ENCODE assay signal across 27 mouse cellular contexts in the genomic region with DNA sequence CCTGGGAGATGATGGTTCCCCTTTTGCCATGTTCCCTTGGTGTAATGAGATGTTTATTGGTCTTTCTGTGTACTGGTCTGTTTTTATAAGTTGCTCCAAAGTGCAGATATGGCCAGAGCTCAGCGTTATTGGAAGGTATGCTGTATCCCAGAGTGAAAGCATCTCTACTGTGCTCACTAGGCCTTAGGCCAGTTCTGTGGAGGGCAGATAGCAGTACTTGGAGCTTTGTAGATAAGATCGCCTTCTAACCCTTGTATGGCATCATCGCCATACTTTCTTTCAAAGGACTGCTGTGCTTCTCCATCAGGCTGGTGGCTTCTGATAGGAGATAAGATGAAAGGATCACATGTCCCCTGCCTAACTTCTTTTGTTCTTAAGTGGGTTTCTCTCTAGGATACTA.
DNase-seq lines count a peak whose midpoint lies in the region; ATAC-seq and TF ChIP-seq lines count a peak whose summit lies in the region.
"Had no signal": no experiment of that assay in that cellular context is flagged by ENCODE, and none has a peak within 500 bp of the region (broad histone marks: within the 10 kb centered on the region; RNA-seq: fewer than 3 reads in every experiment).

No protein-coding gene starts in this region.

- H3K27ac ChIP-seq in liver, embryonic 11.5 days (ENCODE audit: low read depth, low read length), result no peak overlapping the region
- no peak overlapping the region for H3K27ac ChIP-seq in liver, postnatal 0 days (ENCODE audit: low read depth)
- H3K27ac ChIP-seq in midbrain, embryonic 11.5 days (ENCODE audit: low read depth, low read length), result no peak overlapping the region
- no peak overlapping the region for H3K27ac ChIP-seq in midbrain, embryonic 14.5 days (replicated peaks; ENCODE audit: low read depth, low read length)
- H3K27ac ChIP-seq: embryonic facial prominence, embryonic 13.5 days; embryonic facial prominence, embryonic 15.5 days; forebrain, embryonic 10.5 days; forebrain, embryonic 12.5 days had no signal

- DNase-seq in liver, embryonic 11.5 days (ENCODE audit: low spot score), result no peak
- DNase-seq in liver, postnatal 0 days, result no peak
- DNase-seq in midbrain, embryonic 11.5 days (ENCODE audit: low spot score, missing footprints), result peak; percentile 28
- no peak for DNase-seq in midbrain, embryonic 14.5 days
- DNase-seq in cerebellum, postnatal 10 days, result no peak
- DNase-seq: adrenal gland, adult 8-10 months; adrenal gland, postnatal 14 days; adrenal gland, postnatal 36 days; B cell, adult 2 months; cerebellum, adult 11-12 months; cerebellum, adult 2 months; cerebellum, adult 9-10 months; cerebellum, postnatal 14 days; cerebellum, postnatal 36 days; embryo, embryonic 11 days had no signal

- H3K9ac ChIP-seq in liver, embryonic 11.5 days (ENCODE audit: low read depth, low read length), result no peak overlapping the region
- no peak overlapping the region for H3K9ac ChIP-seq in liver, postnatal 0 days (replicated peaks)
- no peak overlapping the region for H3K9ac ChIP-seq in midbrain, embryonic 11.5 days (ENCODE audit: low read length)
- H3K9ac ChIP-seq in midbrain, embryonic 14.5 days (replicated peaks; ENCODE audit: low read length), result no peak overlapping the region
- H3K9ac ChIP-seq: embryonic facial prominence, embryonic 13.5 days; embryonic facial prominence, embryonic 15.5 days; forebrain, embryonic 12.5 days had no signal

- no peak for TF ChIP-seq CTCF in liver, postnatal 0 days (IDR thresholded peaks at IDR 0.05; ENCODE audit: low read depth)

- H3K4me2 ChIP-seq in liver, embryonic 11.5 days, result no peak overlapping the region
- H3K4me2 ChIP-seq in liver, postnatal 0 days (ENCODE audit: low read depth, low read length), result no peak overlapping the region
- H3K4me2 ChIP-seq in midbrain, embryonic 11.5 days, result no peak overlapping the region
- H3K4me2 ChIP-seq in midbrain, embryonic 14.5 days (ENCODE audit: low read length), result no peak overlapping the region
- H3K4me2 ChIP-seq: embryonic facial prominence, embryonic 13.5 days; embryonic facial prominence, embryonic 15.5 days; forebrain, embryonic 12.5 days had no signal

- no peaks in the 10 kb centered on the region for H3K27me3 ChIP-seq in liver, embryonic 11.5 days (replicated peaks; ENCODE audit: control insufficient read depth, insufficient read depth, low read length)
- H3K27me3 ChIP-seq in liver, postnatal 0 days (ENCODE audit: insufficient read depth, low read length), result no peaks in the 10 kb centered on the region
- no peaks in the 10 kb centered on the region for H3K27me3 ChIP-seq in midbrain, embryonic 11.5 days (ENCODE audit: control insufficient read depth, insufficient read depth, low read length)
- H3K27me3 ChIP-seq in midbrain, embryonic 14.5 days (ENCODE audit: control insufficient read depth, insufficient read depth, low read length), result no peaks in the 10 kb centered on the region
- H3K27me3 ChIP-seq: CH12.LX; embryonic facial prominence, embryonic 13.5 days; embryonic facial prominence, embryonic 15.5 days; forebrain, embryonic 12.5 days; Patski had no signal

- no peaks in the 10 kb centered on the region for H3K36me3 ChIP-seq in liver, embryonic 11.5 days (ENCODE audit: control insufficient read depth, insufficient read depth, low read length)
- H3K36me3 ChIP-seq in liver, postnatal 0 days (replicated peaks; ENCODE audit: insufficient read depth, low read length), result no peaks in the 10 kb centered on the region
- no peaks in the 10 kb centered on the region for H3K36me3 ChIP-seq in midbrain, embryonic 11.5 days (ENCODE audit: control insufficient read depth, insufficient read depth, low read length)
- no peaks in the 10 kb centered on the region for H3K36me3 ChIP-seq in midbrain, embryonic 14.5 days (ENCODE audit: control insufficient read depth, insufficient read depth, low read length)
- H3K36me3 ChIP-seq: embryonic facial prominence, embryonic 13.5 days; embryonic facial prominence, embryonic 15.5 days; forebrain, embryonic 10.5 days; forebrain, embryonic 12.5 days; G1E had no signal

- H3K9me3 ChIP-seq in liver, embryonic 11.5 days (ENCODE audit: control insufficient read depth, low read length), result no peaks in the 10 kb centered on the region
- no peaks in the 10 kb centered on the region for H3K9me3 ChIP-seq in liver, postnatal 0 days (ENCODE audit: low read length)
- no peaks in the 10 kb centered on the region for H3K9me3 ChIP-seq in midbrain, embryonic 11.5 days (ENCODE audit: control insufficient read depth, low read length)
- H3K9me3 ChIP-seq in midbrain, embryonic 14.5 days (ENCODE audit: control insufficient read depth, low read length), result no peaks in the 10 kb centered on the region
- H3K9me3 ChIP-seq: embryonic facial prominence, embryonic 13.5 days; embryonic facial prominence, embryonic 15.5 days; forebrain, embryonic 10.5 days; forebrain, embryonic 12.5 days had no signal

- TF ChIP-seq EP300 in liver, postnatal 0 days (IDR thresholded peaks at IDR 0.05; ENCODE audit: low read depth), result no peak

- H3K4me1 ChIP-seq in liver, embryonic 11.5 days (replicated peaks; ENCODE audit: control insufficient read depth, insufficient read depth, low read length), result no peaks in the 10 kb centered on the region
- no peaks in the 10 kb centered on the region for H3K4me1 ChIP-seq in liver, postnatal 0 days (ENCODE audit: insufficient read depth)
- no peaks in the 10 kb centered on the region for H3K4me1 ChIP-seq in midbrain, embryonic 11.5 days (ENCODE audit: control insufficient read depth, insufficient read depth, low read length)
- H3K4me1 ChIP-seq in midbrain, embryonic 14.5 days (ENCODE audit: control insufficient read depth, insufficient read depth, low read length), result no peaks in the 10 kb centered on the region
- H3K4me1 ChIP-seq: embryonic facial prominence, embryonic 13.5 days; embryonic facial prominence, embryonic 15.5 days; forebrain, embryonic 10.5 days; forebrain, embryonic 12.5 days had no signal

- ATAC-seq in liver, embryonic 11.5 days (replicated peaks; ENCODE audit: low FRiP score), result peak; percentile 65
- ATAC-seq in liver, postnatal 0 days, result no peak
- ATAC-seq in midbrain, embryonic 11.5 days (ENCODE audit: low FRiP score), result no peak
- no peak for ATAC-seq in midbrain, embryonic 14.5 days (ENCODE audit: low FRiP score, low TSS enrichment)
- ATAC-seq: activated CD4-positive, CD25-positive, alpha-beta regulatory T cell, adult 4 months; CD4-positive, CD25-positive, alpha-beta regulatory T cell, adult 4 months; forebrain, embryonic 14.5 days; forebrain, embryonic 16.5 days; Patski had no signal

- H3K4me3 ChIP-seq in liver, embryonic 11.5 days (ENCODE audit: low read depth, low read length), result no peak overlapping the region
- no peak overlapping the region for H3K4me3 ChIP-seq in liver, postnatal 0 days (ENCODE audit: low read depth, low read length)
- no peak overlapping the region for H3K4me3 ChIP-seq in midbrain, embryonic 11.5 days (ENCODE audit: low read depth, low read length)
- H3K4me3 ChIP-seq in midbrain, embryonic 14.5 days (replicated peaks; ENCODE audit: low read depth, low read length), result no peak overlapping the region
- H3K4me3 ChIP-seq: embryonic facial prominence, embryonic 13.5 days; embryonic facial prominence, embryonic 15.5 days; erythroblast, embryonic 14.5 days; forebrain, embryonic 10.5 days; forebrain, embryonic 12.5 days had no signal

- 54% methylated on average over 3 of the region's 3 CpGs for WGBS in liver, embryonic 11.5 days
- WGBS in liver, postnatal 0 days (ENCODE audit: insufficient replicate concordance), result 63% methylated on average over 3 of the region's 3 CpGs
- 88% methylated on average over 3 of the region's 3 CpGs for WGBS in midbrain, embryonic 11.5 days
- 97% methylated on average over 3 of the region's 3 CpGs for WGBS in midbrain, embryonic 14.5 days
